Mouse (Mus musculus) stomach, postnatal 0 days (tissue): ENCODE data around the gene Morc3. TPM values are rescaled to one million over a fixed set of nuclear protein-coding genes. Genes with fewer than 3 reads are reported as not detected.
A peak's percentile ranks its signal among the peaks of the same experiment; 100 is the strongest.

ENCODE experiments used
- ATAC-seq: fragments of 200-750 bp; cut with Nextera tagmentation; 2 replicates; pipeline ENCODE4 v1.8.0; 2017; ENCODE audit not compliant: low FRiP score, low TSS enrichment
- DNase-seq: peaks from one replicate; pipeline ENCODE4 v3.0.0-alpha.2; 2016; ENCODE audit warnings: low spot score
- H3K27ac ChIP-seq: fragments of 300-500 bp; sonication (generic); replicated peaks from 2 replicates; pipeline ENCODE4 v1.5.1; 2014; ENCODE audit warnings: mild to moderate bottlenecking, control low read depth
- H3K27me3 ChIP-seq: fragments of 300-500 bp; sonication (generic); 2 replicates; pipeline ENCODE4 v1.6.1; 2014; ENCODE audit warnings: low read length; ENCODE audit not compliant: control insufficient read depth, insufficient read depth
- H3K36me3 ChIP-seq: fragments of 300-500 bp; sonication (generic); 2 replicates; pipeline ENCODE4 v1.6.1; 2014; ENCODE audit warnings: low read length, mixed read lengths; ENCODE audit not compliant: control insufficient read depth, insufficient read depth
- H3K4me1 ChIP-seq: fragments of 300-500 bp; sonication (generic); replicated peaks from 2 replicates; pipeline ENCODE4 v1.6.1; 2014; ENCODE audit warnings: antibody characterized with exemption; ENCODE audit not compliant: control insufficient read depth, insufficient read depth
- H3K4me2 ChIP-seq: fragments of 300-500 bp; sonication (generic); replicated peaks from 2 replicates; pipeline ENCODE4 v1.6.1; 2014; ENCODE audit warnings: low read depth, mild to moderate bottlenecking, control low read depth, moderate library complexity
- H3K4me3 ChIP-seq: fragments of 300-500 bp; sonication (generic); 2 replicates; pipeline ENCODE4 v1.5.1; 2014; ENCODE audit warnings: low read depth, low read length, control low read depth
- H3K9ac ChIP-seq: fragments of 300-500 bp; sonication (generic); 2 replicates; pipeline ENCODE4 v1.6.1; 2014; ENCODE audit warnings: mild to moderate bottlenecking, low read length, control low read depth, mixed read lengths
- H3K9me3 ChIP-seq: fragments of 300-500 bp; sonication (generic); 2 replicates; pipeline ENCODE4 v1.6.1; 2016; ENCODE audit warnings: low read length; ENCODE audit not compliant: control insufficient read depth
- CTCF ChIP-seq: IDR thresholded peaks from 2 replicates; pipeline ENCODE4 v1.5.1; 2016; ENCODE audit warnings: antibody characterized with exemption, low read depth, mild to moderate bottlenecking, moderate library complexity
- EP300 ChIP-seq: optimal IDR thresholded peaks from 2 replicates; pipeline ENCODE3; 2016; ENCODE audit warnings: antibody characterized with exemption
- WGBS: fragments of 180-500 bp; shearing (Covaris S2); extraction: QIAGEN DNeasy Blood & Tissue Kit; methylation state at CpG from one replicate; pipeline ENCODE4 v1.1.7; 2014; 5-methylcytosine and 5-hydroxymethylcytosine counted together
- polyA plus RNA-seq: library from polyadenylated mRNA; unstranded; fragments of >200 nt; fragmentation: Nextera tagmentation; extraction: Ambion mirVana; gene quantifications from 2 replicates; pipeline ENCODE4 v1.2.1, GENCODE M21; 2015

Gene Morc3
- polyA plus RNA-seq, 1 experiment from 2014 or later, result 17.9 TPM

GRCm38 (mm10) chr16:93815856-93816736 lies 15.8 kb upstream of the Morc3 start:
- Histone ChIP-seq H3K27me3 (no peaks in the 10 kb centered on the region), H3K36me3 (peaks cover 4% of the 10 kb centered on the region), H3K4me2 (peak overlapping the region; percentile 28; the same call in 1 of the 2 replicates), H3K9me3 (no peaks in the 10 kb centered on the region), H3K9ac (no peak overlapping the region), H3K27ac (peak overlapping the region; percentile 83), H3K4me3 (no peak overlapping the region), H3K4me1 (0 out of 2 replicates have a peak, but pooled peaks cover 5% of the 10 kb centered on the region)
- WGBS, result 49% methylated on average over 20 of the region's 20 CpGs
- ATAC-seq, result peak; percentile 80
- TF ChIP-seq CTCF (no peak), EP300 (no peak)
- peak; percentile 78 for DNase-seq

- Histone ChIP-seq H3K9me3 (no peaks in the 10 kb centered on the region), H3K27ac (peak overlapping the region; percentile 83), H3K36me3 (no peaks in the 10 kb centered on the region), H3K9ac (no peak overlapping the region), H3K27me3 (no peaks in the 10 kb centered on the region), H3K4me2 (no peak overlapping the region), H3K4me1 (0 out of 2 replicates have a peak, but pooled peaks cover 5% of the 10 kb centered on the region), H3K4me3 (no peak overlapping the region)
- TF ChIP-seq EP300, result no peak
- TF ChIP-seq CTCF, result no peak
- WGBS, result 71% methylated on average over 7 of the region's 7 CpGs
- ATAC-seq (peak; percentile 19; the same call in 1 of the 2 replicates), DNase-seq (no peak)
These were observed 15.1 kb upstream of the Morc3 start for GRCm38 (mm10) chr16:93816861-93817260.

GRCm38 (mm10) chr16:93817371-93817770 lies 14.6 kb upstream of the Morc3 start:
- TF ChIP-seq CTCF (no peak), EP300 (no peak)
- Histone ChIP-seq H3K27me3 (no peaks in the 10 kb centered on the region), H3K36me3 (no peaks in the 10 kb centered on the region), H3K4me3 (no peak overlapping the region), H3K4me1 (0 out of 2 replicates have a peak, but pooled peaks cover 5% of the 10 kb centered on the region), H3K27ac (no peak overlapping the region), H3K9ac (no peak overlapping the region), H3K4me2 (no peak overlapping the region), H3K9me3 (no peaks in the 10 kb centered on the region)
- WGBS, result 67% methylated on average over 5 of the region's 5 CpGs
- DNase-seq (no peak), ATAC-seq (no peak)

- Histone ChIP-seq H3K27me3 (no peaks in the 10 kb centered on the region), H3K4me2 (no peak overlapping the region), H3K4me3 (no peak overlapping the region), H3K9ac (no peak overlapping the region), H3K4me1 (0 out of 2 replicates have a peak, but pooled peaks cover 5% of the 10 kb centered on the region), H3K36me3 (no peaks in the 10 kb centered on the region), H3K9me3 (no peaks in the 10 kb centered on the region), H3K27ac (0 out of 2 replicates have a peak overlapping the region, but pooled peaks have one; percentile 30)
- TF ChIP-seq CTCF (no peak), EP300 (no peak)
- DNase-seq (no peak), ATAC-seq (no peak)
- 21% methylated on average over 12 of the region's 12 CpGs for WGBS
These were observed 13.1 kb upstream of the Morc3 start for GRCm38 (mm10) chr16:93818691-93819324.

- DNase-seq (no peak), ATAC-seq (no peak)
- WGBS, result 52% methylated on average over 4 of the region's 4 CpGs
- Histone ChIP-seq H3K4me2 (no peak overlapping the region), H3K36me3 (no peaks in the 10 kb centered on the region), H3K9ac (no peak overlapping the region), H3K4me1 (0 out of 2 replicates have a peak, but pooled peaks cover 5% of the 10 kb centered on the region), H3K9me3 (no peaks in the 10 kb centered on the region), H3K4me3 (no peak overlapping the region), H3K27me3 (no peaks in the 10 kb centered on the region), H3K27ac (no peak overlapping the region)
- TF ChIP-seq CTCF (no peak), EP300 (no peak)
These were observed 12.6 kb upstream of the Morc3 start for GRCm38 (mm10) chr16:93819325-93819696.

- Histone ChIP-seq H3K4me2 (no peak overlapping the region), H3K27ac (no peak overlapping the region), H3K36me3 (no peaks in the 10 kb centered on the region), H3K4me3 (no peak overlapping the region), H3K27me3 (no peaks in the 10 kb centered on the region), H3K4me1 (0 out of 2 replicates have a peak, but pooled peaks cover 5% of the 10 kb centered on the region), H3K9ac (no peak overlapping the region), H3K9me3 (no peaks in the 10 kb centered on the region)
- ATAC-seq, result no peak
- 53% methylated on average over 1 of the region's 1 CpGs for WGBS
- no peak for DNase-seq
- TF ChIP-seq EP300, result no peak
These were observed 11.9 kb upstream of the Morc3 start for GRCm38 (mm10) chr16:93820040-93820439.
